Mouse (Mus musculus): Measurements from ENCODE around the gene Il1b. TPM values are rescaled to one million over a fixed set of nuclear protein-coding genes. Genes with fewer than 3 reads are reported as not detected.

The Il1b gene
- polyA plus RNA-seq (2014; fragmentation: Nextera tagmentation; extraction: Ambion mirVana), result not detected in 2 replicates

DNA sequence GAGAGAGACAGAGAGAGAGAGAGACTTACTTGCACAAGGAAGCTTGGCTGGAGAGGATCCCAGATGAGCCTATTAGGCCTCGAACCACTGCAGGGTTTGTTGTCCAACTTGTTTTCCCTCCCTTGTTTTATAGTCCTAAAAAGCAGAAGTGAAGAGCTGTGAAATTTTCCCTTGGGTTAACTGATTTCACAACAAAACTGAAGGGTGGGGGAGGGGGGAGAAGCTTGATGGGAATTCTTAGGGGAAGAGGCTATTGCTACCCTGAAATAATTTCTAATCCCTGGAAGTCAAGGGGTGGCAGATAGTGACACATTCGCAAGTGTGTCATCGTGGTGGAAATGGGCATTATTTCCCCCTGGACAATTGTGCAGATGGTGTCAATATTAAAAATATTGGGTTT, at the start of gene Il1b:
Gene Il1b (minus strand): TSS at position 101 of the 400 bp plus-strand sequence.
- no peak for ATAC-seq (ENCODE audit: insufficient read depth, low FRiP score, low TSS enrichment)

DNA sequence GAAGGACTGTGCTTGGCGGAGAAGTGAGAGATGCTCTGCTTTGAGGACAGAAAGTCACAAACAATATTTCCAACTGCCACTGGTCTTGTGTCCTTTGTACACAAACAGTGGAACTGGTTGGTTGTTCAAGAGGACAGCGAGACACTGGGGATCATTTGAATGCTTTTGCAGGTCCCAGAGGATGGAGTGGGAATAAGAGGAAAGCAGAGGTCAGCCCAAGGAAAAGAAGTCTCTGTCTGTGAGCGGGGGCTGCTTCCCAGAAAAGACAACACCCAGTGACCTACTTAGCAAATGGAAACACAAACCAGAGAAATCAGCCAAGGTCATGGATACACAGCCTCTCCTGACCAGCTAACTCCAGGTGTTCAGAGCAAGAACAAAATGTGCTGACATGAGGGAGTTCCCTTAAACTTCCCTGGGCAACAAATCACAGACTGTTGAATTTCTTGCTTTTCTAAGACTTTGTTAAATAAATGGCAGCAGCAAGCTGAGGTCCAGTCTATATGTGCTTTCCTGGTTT, 48.5 kb upstream of the Il1b start:
- 80% methylated on average over 3 of the region's 3 CpGs for WGBS
- Histone ChIP-seq H3K4me1 (ENCODE audit: control insufficient read depth, insufficient read depth, low read length) (no peaks in the 10 kb centered on the region), H3K4me2 (ENCODE audit: low read depth) (no peak overlapping the region), H3K4me3 (ENCODE audit: low read depth, low read length) (no peak overlapping the region), H3K9me3 (ENCODE audit: control insufficient read depth, low read length) (no peaks in the 10 kb centered on the region), H3K27ac (ENCODE audit: low read depth, low read length) (no peak overlapping the region), H3K27me3 (ENCODE audit: control insufficient read depth, insufficient read depth, low read length) (no peaks in the 10 kb centered on the region), H3K9ac (ENCODE audit: low read length) (no peak overlapping the region), H3K36me3 (ENCODE audit: control insufficient read depth, insufficient read depth, low read length) (no peaks in the 10 kb centered on the region)
- DNase-seq (ENCODE audit: low spot score) (no peak), ATAC-seq (ENCODE audit: insufficient read depth, low FRiP score, low TSS enrichment) (no peak)

More for the DNA sequence above, at the start of gene Il1b:
- Histone ChIP-seq H3K4me3 (ENCODE audit: low read depth, low read length) (no peak within 1 kb of the TSS), H3K36me3 (ENCODE audit: control insufficient read depth, insufficient read depth, low read length) (no peaks in the 10 kb centered on the region), H3K27ac (ENCODE audit: low read depth, low read length) (no peak within 1 kb of the TSS), H3K4me1 (ENCODE audit: control insufficient read depth, insufficient read depth, low read length) (no peaks in the 10 kb centered on the region), H3K9me3 (ENCODE audit: control insufficient read depth, low read length) (no peaks in the 10 kb centered on the region), H3K4me2 (ENCODE audit: low read depth) (no peak within 1 kb of the TSS), H3K27me3 (ENCODE audit: control insufficient read depth, insufficient read depth, low read length) (no peaks in the 10 kb centered on the region), H3K9ac (ENCODE audit: low read length) (no peak within 1 kb of the TSS)
- 95% methylated on average over 3 of the region's 3 CpGs for WGBS
- no peak for DNase-seq (ENCODE audit: low spot score)

DNA sequence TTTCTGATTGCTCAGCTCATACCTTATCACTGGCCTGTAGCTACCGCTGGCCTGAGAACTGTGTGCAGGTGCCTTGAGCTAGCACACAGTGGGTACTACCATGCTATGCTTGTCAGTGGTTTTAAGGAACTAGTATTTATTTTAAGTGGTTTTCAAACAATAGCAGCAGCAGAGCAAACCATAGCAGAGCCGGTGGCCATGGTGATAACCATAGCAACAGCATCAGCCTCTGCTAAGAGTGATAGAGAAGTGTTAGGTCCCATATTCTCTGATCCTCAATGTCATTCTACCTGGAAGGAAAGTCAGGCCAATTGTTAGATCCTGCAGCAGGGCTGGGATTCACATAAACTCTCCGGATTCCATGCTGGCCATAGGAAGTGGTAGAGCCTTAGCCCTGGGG, 43.7 kb upstream of the Il1b start:
- no peak for ATAC-seq (ENCODE audit: insufficient read depth, low FRiP score, low TSS enrichment)
- H3K4me3 ChIP-seq (ENCODE audit: low read depth, low read length), result no peak overlapping the region

DNA sequence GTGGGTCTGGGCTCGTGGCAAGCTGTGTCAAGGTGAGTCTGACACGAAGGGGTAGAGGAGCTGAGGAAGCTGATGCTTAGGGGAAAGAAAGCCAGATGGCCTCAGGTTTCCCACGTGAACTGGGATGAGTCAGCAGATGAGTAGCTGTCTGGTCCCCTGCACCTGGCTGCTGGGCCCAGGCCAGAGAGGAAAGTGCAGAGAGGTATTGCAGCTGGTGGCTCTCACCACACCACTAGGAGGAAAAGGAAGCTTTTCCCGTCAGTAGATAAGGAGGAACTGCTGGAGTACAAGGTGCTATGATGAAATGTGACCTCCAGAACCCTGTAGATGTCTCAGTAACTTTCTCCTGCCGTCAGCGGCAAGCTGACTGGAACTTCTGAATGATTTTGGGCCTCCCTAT, 42.5 kb upstream of the Il1b start:
- H3K9me3 ChIP-seq (ENCODE audit: control insufficient read depth, low read length), result no peaks in the 10 kb centered on the region
- H3K4me2 ChIP-seq (ENCODE audit: low read depth), result no peak overlapping the region
- H3K27me3 ChIP-seq (ENCODE audit: control insufficient read depth, insufficient read depth, low read length), result no peaks in the 10 kb centered on the region
- ATAC-seq (ENCODE audit: insufficient read depth, low FRiP score, low TSS enrichment), result no peak
- WGBS, result 74% methylated on average over 6 of the region's 6 CpGs
- no peak for DNase-seq (ENCODE audit: low spot score)
- H3K4me1 ChIP-seq (ENCODE audit: control insufficient read depth, insufficient read depth, low read length), result no peaks in the 10 kb centered on the region
- H3K4me3 ChIP-seq (ENCODE audit: low read depth, low read length), result no peak overlapping the region
- H3K27ac ChIP-seq (ENCODE audit: low read depth, low read length), result no peak overlapping the region
- no peak overlapping the region for H3K9ac ChIP-seq (ENCODE audit: low read length)
- H3K36me3 ChIP-seq (ENCODE audit: control insufficient read depth, insufficient read depth, low read length), result no peaks in the 10 kb centered on the region

More for the DNA sequence above, 43.7 kb upstream of the Il1b start:
- Histone ChIP-seq H3K4me2 (ENCODE audit: low read depth) (no peak overlapping the region), H3K9ac (ENCODE audit: low read length) (no peak overlapping the region), H3K27ac (ENCODE audit: low read depth, low read length) (no peak overlapping the region), H3K9me3 (ENCODE audit: control insufficient read depth, low read length) (no peaks in the 10 kb centered on the region), H3K27me3 (ENCODE audit: control insufficient read depth, insufficient read depth, low read length) (no peaks in the 10 kb centered on the region), H3K4me1 (ENCODE audit: control insufficient read depth, insufficient read depth, low read length) (no peaks in the 10 kb centered on the region), H3K36me3 (ENCODE audit: control insufficient read depth, insufficient read depth, low read length) (no peaks in the 10 kb centered on the region)
- WGBS, result 89% methylated on average over 3 of the region's 3 CpGs
- DNase-seq (ENCODE audit: low spot score), result no peak

DNA sequence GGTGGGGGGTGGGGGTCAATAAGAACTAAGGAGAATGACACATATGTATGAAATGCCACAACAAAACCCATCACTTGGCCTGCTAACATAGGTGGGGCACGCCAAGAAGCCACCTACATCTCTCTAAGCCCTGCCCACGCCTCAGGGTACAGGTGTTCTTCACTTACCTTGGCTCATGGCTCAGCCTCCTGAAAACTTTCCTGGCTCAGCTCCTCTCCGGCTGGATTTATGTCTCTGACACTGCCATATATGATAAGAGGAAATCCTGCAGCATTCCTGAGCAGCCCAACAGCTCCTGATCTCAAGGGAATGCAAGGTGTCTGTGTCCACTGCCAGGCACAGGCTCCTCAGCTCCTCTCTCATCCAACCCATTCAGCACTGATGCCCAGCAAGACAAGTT, 40.7 kb upstream of the Il1b start:
- Histone ChIP-seq H3K36me3 (ENCODE audit: control insufficient read depth, insufficient read depth, low read length) (no peaks in the 10 kb centered on the region), H3K9me3 (ENCODE audit: control insufficient read depth, low read length) (no peaks in the 10 kb centered on the region), H3K4me2 (ENCODE audit: low read depth) (no peak overlapping the region), H3K27me3 (ENCODE audit: control insufficient read depth, insufficient read depth, low read length) (no peaks in the 10 kb centered on the region), H3K27ac (ENCODE audit: low read depth, low read length) (no peak overlapping the region), H3K4me1 (ENCODE audit: control insufficient read depth, insufficient read depth, low read length) (no peaks in the 10 kb centered on the region), H3K9ac (ENCODE audit: low read length) (no peak overlapping the region), H3K4me3 (ENCODE audit: low read depth, low read length) (no peak overlapping the region)
- DNase-seq (ENCODE audit: low spot score) (no peak), ATAC-seq (ENCODE audit: insufficient read depth, low FRiP score, low TSS enrichment) (no peak)
- 85% methylated on average over 3 of the region's 3 CpGs for WGBS

DNA sequence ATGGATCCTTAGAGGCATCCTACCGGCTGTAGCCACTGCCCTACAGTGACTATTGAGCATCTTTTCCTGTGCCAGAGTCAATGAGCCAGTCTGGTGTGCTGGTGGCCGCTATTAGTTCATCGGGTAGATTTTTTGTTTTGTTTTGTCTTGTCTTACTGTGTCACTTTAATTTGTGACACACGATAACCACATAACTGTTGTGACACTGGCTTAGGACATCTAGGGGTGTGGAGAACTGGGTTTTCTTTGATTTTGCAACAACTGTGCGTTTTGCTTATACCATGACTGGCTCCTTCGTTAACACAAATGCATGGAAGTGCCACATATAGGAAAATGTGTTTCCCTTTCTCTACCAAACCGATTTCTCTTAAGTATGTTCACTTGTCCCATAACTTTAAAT, 39.4 kb upstream of the Il1b start:
- Histone ChIP-seq H3K9me3 (ENCODE audit: control insufficient read depth, low read length) (no peaks in the 10 kb centered on the region), H3K4me1 (ENCODE audit: control insufficient read depth, insufficient read depth, low read length) (no peaks in the 10 kb centered on the region), H3K27ac (ENCODE audit: low read depth, low read length) (no peak overlapping the region), H3K4me2 (ENCODE audit: low read depth) (no peak overlapping the region), H3K36me3 (ENCODE audit: control insufficient read depth, insufficient read depth, low read length) (no peaks in the 10 kb centered on the region), H3K4me3 (ENCODE audit: low read depth, low read length) (no peak overlapping the region), H3K27me3 (ENCODE audit: control insufficient read depth, insufficient read depth, low read length) (no peaks in the 10 kb centered on the region), H3K9ac (ENCODE audit: low read length) (no peak overlapping the region)
- ATAC-seq (ENCODE audit: insufficient read depth, low FRiP score, low TSS enrichment) (no peak), DNase-seq (ENCODE audit: low spot score) (no peak)
- WGBS, result 92% methylated on average over 7 of the region's 7 CpGs

DNA sequence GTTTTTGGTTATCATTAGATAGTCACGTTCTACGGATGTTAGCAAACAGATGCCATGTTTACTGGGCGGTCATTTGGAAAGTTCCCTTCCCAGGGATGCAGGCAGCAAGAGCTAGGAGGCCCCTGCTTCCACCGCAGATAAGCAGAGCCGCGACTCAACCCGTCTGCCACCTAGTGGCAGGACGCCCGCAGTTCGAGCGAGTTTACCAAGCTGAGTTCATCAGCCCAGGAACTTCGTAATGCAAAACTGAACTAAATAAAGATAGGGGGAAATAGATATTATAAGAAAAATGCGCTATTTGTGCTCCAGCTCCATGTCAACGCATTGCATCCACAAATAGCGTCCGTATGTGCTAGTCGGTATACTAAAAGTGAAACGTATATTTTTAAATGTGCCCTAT, 37.5 kb upstream of the Il1b start:
- WGBS, result 21% methylated on average over 18 of the region's 18 CpGs
- Histone ChIP-seq H3K9me3 (ENCODE audit: control insufficient read depth, low read length) (no peaks in the 10 kb centered on the region), H3K27ac (ENCODE audit: low read depth, low read length) (no peak overlapping the region), H3K4me1 (ENCODE audit: control insufficient read depth, insufficient read depth, low read length) (no peaks in the 10 kb centered on the region), H3K4me3 (ENCODE audit: low read depth, low read length) (no peak overlapping the region), H3K36me3 (ENCODE audit: control insufficient read depth, insufficient read depth, low read length) (no peaks in the 10 kb centered on the region), H3K9ac (ENCODE audit: low read length) (no peak overlapping the region), H3K4me2 (ENCODE audit: low read depth) (no peak overlapping the region), H3K27me3 (ENCODE audit: control insufficient read depth, insufficient read depth, low read length) (no peaks in the 10 kb centered on the region)
- DNase-seq (ENCODE audit: low spot score) (peak; percentile 76), ATAC-seq (ENCODE audit: insufficient read depth, low FRiP score, low TSS enrichment) (no peak)

DNA sequence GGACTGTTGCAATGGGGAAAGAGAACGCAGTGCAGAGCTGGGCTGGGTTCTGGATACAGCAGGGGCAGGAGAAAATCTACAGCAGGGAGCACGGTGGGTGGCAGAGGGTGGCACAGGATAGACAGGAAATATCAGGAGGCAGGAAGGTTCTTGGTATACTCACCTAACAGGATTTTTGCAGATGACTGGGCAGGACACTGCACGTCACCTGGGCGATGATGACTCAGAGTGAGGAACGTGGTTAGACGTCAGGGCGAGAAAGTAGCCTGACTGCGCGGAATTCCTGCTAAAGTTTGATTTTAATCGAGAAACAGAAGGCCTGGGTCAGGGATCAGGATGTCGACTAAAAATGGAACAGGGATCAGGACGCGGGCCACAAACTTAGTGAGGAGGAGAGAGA, 36.7 kb upstream of the Il1b start:
- no peak overlapping the region for H3K4me3 ChIP-seq (ENCODE audit: low read depth, low read length)
- no peaks in the 10 kb centered on the region for H3K36me3 ChIP-seq (ENCODE audit: control insufficient read depth, insufficient read depth, low read length)
- no peaks in the 10 kb centered on the region for H3K27me3 ChIP-seq (ENCODE audit: control insufficient read depth, insufficient read depth, low read length)
- no peaks in the 10 kb centered on the region for H3K9me3 ChIP-seq (ENCODE audit: control insufficient read depth, low read length)
- no peak overlapping the region for H3K27ac ChIP-seq (ENCODE audit: low read depth, low read length)
- no peaks in the 10 kb centered on the region for H3K4me1 ChIP-seq (ENCODE audit: control insufficient read depth, insufficient read depth, low read length)
- DNase-seq (ENCODE audit: low spot score), result no peak
- ATAC-seq (ENCODE audit: insufficient read depth, low FRiP score, low TSS enrichment), result no peak
- WGBS, result 96% methylated on average over 13 of the region's 13 CpGs
- H3K4me2 ChIP-seq (ENCODE audit: low read depth), result no peak overlapping the region
- H3K9ac ChIP-seq (ENCODE audit: low read length), result no peak overlapping the region; the same call in 1 of the 2 replicates

DNA sequence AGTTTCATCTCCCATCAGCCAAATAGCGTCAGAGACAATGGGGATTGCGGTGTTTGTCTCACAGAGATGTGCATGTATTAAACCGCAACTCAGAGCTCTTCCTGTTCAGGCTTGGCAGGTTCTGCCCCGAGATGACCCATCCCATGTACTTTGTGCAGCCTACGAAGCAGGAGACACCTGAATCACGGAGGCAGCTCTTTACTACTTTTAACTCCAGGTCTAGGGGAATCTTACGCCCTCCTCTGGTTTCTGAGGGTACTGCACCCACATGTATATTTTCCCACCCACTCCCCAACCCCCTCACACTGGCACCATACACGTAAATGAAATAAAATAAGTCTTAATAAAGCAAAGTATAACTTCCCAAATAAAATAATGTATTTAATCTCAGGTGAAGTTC, 35.6 kb upstream of the Il1b start:
- Histone ChIP-seq H3K9me3 (ENCODE audit: control insufficient read depth, low read length) (no peaks in the 10 kb centered on the region), H3K4me3 (ENCODE audit: low read depth, low read length) (no peak overlapping the region), H3K36me3 (ENCODE audit: control insufficient read depth, insufficient read depth, low read length) (no peaks in the 10 kb centered on the region), H3K27ac (ENCODE audit: low read depth, low read length) (no peak overlapping the region), H3K27me3 (ENCODE audit: control insufficient read depth, insufficient read depth, low read length) (no peaks in the 10 kb centered on the region), H3K4me2 (ENCODE audit: low read depth) (no peak overlapping the region), H3K9ac (ENCODE audit: low read length) (no peak overlapping the region), H3K4me1 (ENCODE audit: control insufficient read depth, insufficient read depth, low read length) (no peaks in the 10 kb centered on the region)
- WGBS, result 88% methylated on average over 8 of the region's 8 CpGs
- no peak for DNase-seq (ENCODE audit: low spot score)
- ATAC-seq (ENCODE audit: insufficient read depth, low FRiP score, low TSS enrichment), result no peak
